Mouse (Mus musculus) adrenal gland, postnatal 14 days (tissue): ENCODE measurements around the gene Grap2. TPM values are rescaled to one million over a fixed set of nuclear protein-coding genes. Genes with fewer than 3 reads are reported as not detected.

Experiments used
- DNase-seq: peaks from one replicate; pipeline ENCODE4 v3.0.0; 2021; ENCODE audit warnings: mixed read lengths
- total RNA-seq: library from RNA; stranded (reverse); gene quantifications from 2 replicates; pipeline ENCODE4 v1.2.3, GENCODE M21; 2021

Grap2 gene
- total RNA-seq, 1 experiment from 2014 or later, result 3.0 TPM

DNA sequence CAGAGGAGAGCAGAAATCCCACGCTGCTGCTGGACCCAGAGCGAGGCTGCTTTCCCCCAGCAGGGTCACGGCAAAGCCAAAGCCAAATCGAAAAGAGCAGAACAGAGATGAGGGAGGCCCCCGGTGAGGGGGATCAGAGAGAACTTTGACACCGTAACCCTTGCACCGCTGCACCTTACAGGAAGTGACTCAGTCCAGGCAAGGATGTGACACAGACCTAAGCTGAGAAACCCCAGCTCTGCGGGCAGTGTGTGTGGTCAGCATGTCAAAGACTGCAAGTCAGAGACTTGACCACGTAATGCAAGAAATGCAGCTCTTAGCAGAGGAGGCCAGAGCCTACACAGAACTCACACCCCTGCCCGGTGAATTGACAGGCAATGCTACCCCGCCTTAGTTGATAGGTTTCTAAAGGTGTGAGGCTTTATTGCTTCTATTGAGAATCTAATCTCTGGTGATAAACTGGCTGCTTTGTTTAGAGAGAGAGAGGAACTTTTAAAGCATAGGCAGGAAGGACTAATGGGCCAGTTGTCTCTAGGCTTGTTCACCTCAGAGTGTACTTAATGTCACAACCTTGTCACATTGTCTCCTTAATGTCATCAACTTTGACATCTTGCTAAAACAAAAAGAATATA, 66.8 kb downstream of the Grap2 start:
- no peak for DNase-seq

DNA sequence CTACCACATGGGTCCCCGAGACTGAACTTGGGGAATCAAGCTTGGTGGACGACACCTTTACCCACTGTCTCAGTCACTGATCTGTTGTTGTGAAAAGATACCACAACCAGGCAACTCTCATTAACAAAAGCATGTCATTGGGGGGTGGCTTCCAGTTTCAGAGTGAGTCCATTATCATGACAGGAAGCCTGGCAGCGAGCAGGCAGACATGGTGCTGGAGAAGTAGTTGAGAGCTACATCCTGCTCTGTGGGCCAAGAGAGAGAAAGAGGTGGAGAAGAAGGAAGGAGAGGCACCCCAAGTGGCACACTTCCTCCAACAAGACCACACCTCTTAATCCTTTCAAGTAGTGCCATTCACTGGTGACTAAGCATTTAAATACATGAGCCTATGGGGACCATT, 67.5 kb downstream of the Grap2 start:
- no peak for DNase-seq

DNA sequence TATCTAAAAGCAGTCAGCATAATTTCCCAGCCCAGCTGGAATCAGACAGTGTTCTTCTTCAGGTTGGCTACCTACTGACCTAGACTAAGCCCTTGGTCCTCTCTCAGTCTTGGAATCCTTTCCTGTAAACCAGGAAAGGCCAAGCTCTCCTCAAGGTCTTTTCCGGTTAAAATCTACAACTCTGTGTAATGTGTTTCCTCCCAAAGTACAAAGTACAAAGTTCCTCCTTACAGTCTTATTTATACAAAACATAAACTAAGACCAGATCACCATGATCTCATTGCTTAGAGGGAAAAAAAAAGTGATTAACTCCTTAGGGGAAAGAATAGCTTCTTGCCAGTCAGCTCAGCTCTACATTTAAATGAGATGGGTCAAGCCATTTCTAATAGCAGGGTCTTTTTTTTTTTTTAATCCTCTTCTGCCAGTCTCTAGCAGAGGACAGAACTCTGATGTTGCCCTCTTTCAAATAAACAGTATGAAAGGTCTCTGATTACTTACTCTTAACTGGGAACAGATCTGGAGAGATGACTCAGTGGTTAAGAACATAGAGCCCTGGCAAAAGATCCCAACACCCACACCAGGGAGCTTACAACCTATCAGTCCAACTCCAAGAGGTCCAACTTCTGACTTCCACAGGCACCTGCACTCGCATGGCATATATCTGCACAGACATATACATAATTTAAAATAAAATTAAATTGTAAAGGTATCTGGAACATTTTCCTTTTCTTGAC, 69.5 kb downstream of the Grap2 start:
- no peak for DNase-seq

DNA sequence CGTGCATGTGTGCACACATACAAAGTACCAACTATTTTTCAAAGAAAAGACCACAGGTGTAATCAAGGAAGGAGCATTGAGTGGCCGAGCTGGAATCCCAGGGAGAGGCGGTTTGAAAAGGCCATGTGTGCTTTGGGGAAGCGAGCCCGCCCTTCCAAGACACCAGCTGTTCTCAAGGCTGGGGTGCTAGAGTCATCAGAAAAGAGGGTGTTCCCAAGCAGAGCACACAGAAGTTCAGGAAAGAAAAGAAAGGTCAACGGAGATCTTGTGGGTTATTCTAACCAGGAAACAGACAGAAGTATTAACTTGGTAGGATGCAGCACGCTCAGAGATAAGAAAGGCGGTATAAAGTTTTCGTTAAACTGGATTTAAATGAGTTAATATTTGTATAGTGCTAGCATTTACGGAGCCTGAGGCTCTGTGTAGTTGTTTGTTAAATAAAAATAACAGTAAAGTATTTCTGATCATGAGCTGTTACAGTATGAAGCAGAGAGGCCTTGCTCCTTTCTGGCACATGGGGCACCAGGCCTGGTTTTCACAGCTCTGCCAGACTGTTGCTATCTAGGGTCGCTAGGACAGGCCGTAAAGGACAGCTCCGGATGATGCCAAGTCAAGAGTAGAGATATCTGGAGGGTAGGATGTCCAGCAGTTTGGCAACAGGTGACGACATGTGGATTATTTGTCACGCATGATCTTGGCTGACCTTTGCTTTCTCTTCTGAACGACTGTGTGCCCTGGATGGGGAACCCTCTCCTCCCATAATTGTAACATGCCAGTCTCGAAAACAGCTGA, 72.8 kb downstream of the Grap2 start:
- no peak for DNase-seq

DNA sequence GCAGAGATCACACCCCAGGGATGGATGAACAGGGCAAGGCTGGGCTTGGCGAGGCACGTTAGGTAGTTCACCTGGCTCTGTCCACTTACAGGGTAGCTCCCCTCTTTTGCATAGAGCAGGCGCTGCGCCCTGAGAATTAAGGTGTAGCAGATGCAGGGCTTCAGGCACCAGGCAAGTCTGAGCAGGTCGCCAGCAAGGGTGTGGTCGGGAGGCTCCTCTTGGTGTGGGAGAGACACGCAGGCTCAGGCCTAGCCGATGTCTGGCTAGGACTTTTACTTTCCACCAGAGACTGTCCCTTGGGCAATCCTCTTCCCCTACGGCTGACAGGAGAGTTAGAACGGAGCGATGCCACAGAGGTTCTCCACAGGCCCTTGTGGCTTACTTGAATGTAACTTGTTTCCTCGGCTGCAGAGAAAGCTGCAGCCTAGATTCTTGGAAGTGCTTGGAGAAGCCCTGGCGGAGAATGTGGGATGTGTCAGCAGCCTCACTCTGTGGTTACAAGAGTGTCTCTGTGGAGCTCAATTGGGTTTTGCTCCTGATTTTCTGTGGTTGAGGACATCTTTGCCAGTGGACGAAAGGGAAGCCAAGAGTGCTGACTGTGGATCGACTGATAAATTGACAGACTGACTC, 76.7 kb downstream of the Grap2 start:
- DNase-seq, result no peak

DNA sequence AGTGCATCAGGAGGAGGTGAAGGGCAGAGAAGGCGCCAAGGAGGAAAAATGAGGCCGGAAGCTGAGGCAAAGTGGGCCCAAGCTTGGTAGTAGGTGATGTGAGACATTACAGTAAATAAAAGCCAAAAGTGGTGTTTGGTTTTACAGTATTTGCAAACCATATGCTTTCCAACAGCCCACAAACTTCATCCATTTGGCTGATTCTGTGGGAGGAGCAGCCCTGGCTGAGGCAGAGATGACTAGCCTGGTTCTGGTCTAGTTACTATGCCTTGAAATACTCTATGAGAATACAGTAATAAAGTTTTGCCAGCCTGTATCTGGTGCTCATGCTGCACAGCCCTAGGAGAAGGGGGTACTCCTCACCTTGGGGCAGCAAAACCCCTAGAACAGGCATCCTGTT, 78.0 kb downstream of the Grap2 start:
- no peak for DNase-seq

DNA sequence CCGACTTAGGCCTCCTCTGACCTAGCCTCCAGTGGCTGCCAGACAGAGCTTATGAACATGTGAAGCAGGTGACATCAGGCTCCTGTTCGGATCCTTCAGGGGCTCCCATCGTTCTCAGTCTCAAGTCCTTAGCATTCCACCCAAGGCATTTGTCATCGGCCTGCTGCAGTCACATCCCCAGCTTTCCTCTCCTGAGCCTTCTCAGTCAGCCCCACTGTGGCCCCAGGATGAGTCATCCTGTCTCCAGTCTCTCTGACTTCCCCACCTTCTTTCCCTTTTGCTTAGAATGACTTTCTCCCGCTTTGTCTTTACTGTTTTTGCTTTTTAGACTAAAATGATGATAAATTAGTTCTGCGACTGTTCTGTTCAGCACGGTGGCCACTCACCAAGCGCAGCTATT, 81.5 kb downstream of the Grap2 start:
- no peak for DNase-seq

DNA sequence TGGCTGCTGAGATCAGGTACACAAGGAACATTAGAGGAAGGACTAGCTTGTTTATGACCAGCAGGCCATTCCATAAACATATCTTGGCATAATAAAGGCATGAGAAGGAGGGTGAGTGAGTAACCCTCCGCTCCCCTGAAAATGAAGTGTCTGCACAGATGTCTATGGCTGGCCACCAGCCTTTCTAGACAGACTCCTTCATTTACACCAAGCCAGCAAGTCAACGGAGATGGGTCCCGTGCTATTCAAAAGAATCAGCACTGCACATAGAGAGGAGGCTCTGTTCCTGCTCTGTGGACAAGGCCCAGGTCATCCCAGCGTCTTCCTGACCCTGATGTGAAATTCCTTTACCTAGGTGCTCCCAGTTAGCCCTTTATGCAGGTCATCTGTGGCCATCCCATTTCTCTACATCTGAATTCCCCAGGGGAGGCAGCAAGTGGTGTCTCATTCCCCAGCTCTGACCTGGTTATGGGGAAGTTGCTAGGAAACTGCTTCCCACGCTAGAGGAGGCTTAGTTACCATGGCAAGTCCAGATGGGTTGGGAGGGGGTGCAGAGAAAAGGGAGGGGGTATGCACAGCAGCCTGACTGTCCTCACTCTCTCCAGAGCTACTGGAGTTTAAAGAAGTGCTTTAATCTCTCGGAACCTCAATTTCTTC, 86.5 kb downstream of the Grap2 start:
- DNase-seq, result no peak

DNA sequence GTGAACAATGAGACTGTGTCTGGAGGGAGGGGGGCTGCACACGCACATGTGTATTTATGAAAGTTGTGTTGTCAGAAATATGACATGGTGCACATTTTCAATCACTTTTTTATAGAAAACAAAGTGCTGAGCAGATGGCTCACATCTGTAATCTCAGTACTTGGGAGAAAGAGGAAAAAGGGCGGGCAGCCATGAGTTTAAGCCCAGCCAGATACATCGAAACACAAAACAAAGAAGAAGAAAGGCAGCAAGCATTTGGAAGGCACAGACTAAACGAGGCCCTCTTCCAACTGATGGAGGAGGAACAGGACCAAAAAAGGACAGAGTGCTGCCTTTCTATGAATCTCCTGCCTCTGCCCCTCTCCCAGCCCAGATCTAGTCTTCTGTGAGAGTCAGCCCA, 88.6 kb downstream of the Grap2 start:
- DNase-seq, result no peak

DNA sequence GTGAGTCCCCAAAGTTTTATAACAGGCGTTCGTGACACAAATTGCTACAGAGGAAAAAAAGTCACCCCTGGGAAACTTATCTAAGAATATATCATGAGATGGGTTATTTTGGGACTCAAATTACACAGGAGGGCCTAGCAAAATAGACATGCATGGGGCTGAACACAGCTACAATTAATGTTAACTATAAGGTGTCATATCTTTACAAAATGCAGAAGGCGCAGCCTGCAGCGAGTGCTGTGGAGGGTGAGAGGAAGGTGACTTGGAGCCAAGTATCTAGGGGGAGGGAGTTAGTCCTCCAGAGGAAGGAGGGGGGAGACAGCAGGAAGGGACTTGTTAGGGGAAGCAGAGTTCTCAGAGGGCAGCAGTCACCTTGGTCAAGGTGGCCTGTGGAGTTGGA, 92.0 kb downstream of the Grap2 start:
- no peak for DNase-seq

DNA sequence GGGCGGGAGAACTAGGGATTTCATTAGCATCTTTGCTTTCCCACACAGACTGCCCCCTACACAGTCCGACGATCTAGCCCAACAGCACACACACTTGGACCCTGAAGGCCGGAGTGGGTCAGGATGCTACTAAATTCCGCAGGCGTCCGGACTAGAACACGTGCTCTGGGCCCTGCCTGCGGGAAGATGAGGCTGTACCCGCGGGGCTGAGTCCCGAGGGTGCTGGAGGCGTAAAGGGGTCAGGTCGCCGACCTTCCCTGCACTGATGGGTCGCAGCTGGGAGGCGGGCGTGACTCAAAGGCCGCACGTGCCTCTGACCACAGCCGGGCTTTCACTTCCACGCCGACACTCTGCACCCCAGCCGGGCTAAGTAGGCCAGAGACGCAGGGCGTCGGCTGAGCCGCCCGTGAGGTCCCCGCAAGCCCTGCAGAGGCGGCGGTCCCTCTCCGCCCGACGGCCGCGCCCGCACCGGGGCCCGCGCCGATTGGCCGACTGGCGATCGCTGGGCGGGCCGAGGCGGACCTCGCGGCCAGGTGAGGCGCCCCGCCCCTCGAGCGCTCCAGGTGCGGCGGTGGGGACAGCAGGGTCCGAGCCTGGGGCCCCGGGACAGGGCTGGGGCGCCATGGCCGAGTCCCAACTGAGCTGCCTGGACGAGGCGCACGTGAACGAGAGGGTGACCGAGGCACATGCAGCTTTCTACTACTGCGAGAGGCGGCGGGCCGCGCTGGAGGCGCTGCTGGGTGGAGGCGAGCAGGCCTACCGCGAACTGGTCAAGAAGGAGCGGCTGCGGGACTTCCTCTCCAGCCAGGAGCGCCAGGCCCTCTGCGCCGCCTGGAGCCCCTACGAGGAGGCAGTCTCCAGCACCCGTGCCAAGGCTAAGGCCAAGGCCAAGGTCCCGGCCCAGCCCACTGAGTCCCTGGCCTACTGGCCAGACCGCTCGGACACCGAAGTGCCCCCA, 99.2 kb downstream of the Grap2 start, which contains the start of gene Fam83f:
Gene Fam83f (plus strand): TSS at position 553 of the 958 bp plus-strand sequence.
- DNase-seq, result peak; percentile 52

DNA sequence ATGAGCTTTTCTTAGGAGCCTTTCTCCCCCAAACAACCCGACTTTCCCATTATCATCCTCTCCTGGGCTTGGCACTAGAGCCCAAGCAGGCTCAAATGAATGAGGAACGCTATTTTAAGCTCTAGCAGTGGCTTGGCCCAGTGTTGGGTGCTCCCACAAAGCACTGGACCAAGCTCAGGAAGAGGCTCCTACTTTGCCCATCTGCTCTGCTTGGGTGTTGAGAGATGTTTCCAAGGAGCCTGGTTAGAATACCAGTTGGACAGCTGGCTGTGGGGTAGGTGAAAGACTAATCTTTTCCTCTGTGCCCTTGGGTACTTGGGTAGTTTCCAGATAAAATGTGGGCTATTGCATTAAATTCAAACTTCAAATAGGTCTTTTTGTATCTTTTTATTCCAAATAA, 100.4 kb downstream of the Grap2 start:
- no peak for DNase-seq

DNA sequence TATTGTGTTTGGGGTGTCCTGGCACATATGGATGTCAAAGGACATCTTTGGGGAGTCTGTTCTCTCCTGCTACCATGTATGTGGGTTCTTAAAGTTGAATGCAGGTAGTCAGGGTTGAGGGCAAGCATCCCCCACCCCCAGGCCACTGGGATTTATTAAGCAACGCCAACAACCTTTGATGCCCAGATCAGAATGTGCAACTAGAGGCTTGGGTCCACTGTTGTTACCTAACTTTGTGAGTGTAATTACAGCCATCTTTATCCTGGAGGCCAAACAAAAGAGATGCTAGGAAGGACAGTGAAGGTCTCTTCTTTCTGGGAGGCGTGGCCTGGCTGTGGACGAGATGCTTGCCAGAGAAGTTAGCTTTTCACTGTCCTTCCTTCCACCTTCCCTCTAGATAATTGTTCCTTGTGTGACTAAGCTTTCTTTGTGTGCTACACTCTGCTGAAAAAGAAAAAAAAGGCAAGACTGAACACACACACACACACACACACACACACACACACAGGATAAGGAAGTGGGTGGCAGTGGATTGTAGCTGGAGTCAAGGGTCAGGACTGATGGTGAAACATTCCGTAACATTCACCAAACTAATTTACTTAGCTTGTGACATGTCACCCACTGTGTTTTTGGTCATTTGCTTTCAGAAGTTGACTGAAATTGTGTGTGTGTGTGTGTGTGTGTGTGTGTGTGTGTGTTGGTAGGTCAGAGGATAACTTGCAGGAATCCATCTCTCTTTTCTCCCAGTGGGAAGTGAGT, 101.1 kb downstream of the Grap2 start:
- DNase-seq, result no peak

DNA sequence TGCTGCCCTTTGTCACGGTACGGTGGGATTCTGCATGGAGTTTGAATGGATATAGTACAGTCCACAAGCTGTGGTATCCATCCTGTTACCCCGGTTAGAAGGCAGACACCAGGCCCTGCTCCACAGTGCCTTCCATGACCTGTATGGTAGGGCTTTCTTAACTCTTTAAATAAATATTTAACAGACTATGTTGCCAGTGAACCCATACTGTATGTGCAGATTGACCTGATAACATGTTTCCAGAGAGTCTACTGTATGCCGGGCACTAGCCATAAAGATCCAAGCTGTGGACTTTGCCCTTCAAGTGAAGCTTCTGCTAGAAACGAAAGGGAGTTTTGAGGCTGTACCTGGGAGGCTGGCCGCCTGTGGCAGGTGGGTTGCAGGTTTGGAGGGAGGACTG, 102.3 kb downstream of the Grap2 start:
- no peak for DNase-seq

DNA sequence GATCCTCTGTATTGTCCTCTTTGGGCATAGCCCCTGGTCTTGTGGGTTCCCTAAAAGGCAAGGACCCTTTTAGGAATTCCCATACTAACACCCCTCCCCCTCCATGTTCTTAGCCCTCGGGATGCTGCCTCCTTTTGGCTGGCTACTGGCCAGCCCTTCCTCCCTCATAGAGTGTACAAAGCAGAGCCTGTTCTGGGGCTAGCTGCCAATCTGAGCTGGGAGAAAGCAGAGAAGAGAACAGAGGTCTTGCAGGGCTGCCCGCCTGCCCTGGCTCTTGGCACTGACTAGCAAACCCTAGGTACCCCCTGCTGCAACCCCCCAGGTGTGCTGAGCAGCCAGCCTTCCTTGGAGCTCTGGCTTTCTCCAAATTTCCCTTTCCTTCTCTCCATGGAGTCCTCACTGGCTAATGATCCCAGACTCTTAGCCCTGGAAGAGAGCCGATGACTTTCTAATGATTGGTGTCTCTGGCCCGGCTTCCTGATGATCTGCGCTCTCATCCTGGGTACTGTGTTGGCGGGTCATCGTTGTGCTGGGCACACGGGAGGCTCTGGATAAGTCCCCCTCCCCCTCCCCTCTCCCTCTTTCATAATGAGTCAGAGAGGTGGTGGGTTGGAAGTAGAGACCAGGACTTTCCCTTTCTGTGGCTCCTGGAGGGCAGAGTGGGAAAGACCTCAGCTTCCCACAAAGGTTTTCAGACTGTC, 107.3 kb downstream of the Grap2 start:
- peak; percentile 14 for DNase-seq

DNA sequence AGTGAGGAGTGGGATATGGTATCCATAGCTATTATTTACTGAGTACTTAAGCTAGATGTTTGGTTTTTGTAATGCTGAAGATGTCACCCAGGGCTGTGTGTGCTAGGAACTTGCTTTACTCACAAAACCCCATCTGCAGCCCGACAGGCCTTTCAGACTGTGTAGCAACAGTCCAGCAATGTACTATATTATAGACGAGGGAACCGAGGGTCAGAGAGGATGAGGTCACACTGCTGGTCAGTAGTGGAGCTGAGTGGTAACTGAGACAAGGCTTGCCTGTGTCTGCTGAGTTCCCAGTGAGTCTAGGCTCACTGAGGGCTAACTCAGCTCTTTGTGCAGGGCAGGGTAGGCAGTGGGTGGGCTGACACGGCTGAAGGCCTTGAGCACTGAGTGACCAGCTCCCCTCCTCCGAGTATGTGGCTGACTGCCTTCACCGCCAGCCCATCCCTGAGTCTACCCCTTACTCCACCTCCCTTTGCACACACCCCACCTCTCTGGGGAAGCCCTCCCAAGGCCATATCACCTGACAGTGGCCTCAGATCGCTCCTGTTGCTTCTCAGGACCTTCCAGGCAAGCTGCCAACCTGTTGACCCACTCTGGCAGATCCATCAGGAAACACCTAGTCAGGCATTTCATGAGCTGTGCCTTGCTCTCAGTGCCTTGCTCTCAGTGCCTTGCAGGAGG, 108.1 kb downstream of the Grap2 start:
- no peak for DNase-seq

DNA sequence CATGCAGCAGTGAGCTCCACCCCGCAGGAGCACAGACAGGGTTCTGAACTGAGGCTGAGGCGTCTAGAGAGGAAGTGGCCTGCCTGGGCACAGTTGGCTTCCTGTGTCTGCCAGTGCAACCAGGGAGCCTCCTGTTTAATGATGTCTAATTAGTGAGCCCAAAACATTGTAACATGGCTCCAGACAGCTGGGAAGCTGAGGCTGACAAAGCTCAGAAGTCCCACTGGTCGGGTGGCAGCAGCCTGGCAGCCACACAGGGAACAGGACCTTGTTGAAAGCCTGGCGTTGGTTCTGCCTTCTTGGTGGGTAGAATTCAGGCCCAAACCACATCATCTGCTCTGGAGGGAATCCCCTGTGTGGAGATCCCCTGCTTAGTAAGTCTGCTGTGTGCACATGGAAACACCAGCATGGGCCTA, 109.1 kb downstream of the Grap2 start:
- DNase-seq, result no peak

DNA sequence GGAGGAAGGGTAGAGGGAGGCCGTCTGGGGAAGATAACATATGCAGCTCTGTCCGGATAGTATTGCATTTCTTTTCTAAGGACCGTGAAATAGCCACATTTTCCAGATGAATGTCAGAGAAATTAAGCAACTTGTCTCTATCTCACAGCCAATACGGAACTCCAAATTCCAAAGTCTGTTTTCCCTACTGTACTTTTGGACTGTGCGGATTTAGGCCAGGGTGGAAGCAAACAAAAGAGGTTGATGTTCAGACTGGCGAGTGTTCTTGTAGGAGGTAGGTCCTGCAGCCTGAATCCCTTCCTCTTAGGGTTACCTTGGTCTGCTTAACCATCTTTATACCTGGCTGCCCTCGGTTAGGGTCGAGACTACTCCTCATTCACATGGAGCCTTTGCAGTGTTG, 109.9 kb downstream of the Grap2 start:
- no peak for DNase-seq

DNA sequence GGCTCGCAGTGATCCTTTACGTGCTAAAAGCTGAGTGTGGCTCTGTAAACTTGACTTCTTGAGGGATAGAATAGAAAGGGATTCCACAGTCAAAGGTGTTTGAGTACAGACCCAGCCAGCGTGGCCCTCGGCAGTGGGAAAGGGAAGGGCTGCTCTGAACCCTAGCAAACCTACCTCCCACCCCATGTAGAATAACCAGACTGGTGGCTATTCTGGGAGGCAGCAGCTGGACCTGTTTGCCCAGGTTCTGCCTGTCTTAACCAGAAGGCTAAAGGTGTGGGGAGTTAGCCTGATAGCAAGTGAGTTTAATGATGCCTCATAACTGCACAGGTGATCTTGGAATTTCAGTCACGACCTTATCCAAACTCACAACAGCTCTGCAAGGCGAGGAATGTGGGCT, 110.8 kb downstream of the Grap2 start:
- DNase-seq, result no peak
